Mouse (Mus musculus): ENCODE measurements around the gene Mapkapk3.
"Not testable (repeated sequence)": the region's sequence is repeated elsewhere in the genome, so short reads cannot be mapped to it uniquely, and the experiment has no call there.

Mapkapk3 gene

GRCm38 (mm10) chr9:107307099-107307872, 17.6 kb upstream of the Mapkapk3 start:
- no peak for DNase-seq (ENCODE audit: low spot score)

- not testable (repeated sequence) for DNase-seq (ENCODE audit: low spot score)
These were observed 17.0 kb upstream of the Mapkapk3 start for GRCm38 (mm10) chr9:107306673-107307072.

GRCm38 (mm10) chr9:107305601-107306542, 16.2 kb upstream of the Mapkapk3 start:
- DNase-seq (ENCODE audit: low spot score) = no peak

GRCm38 (mm10) chr9:107305012-107305411, 15.3 kb upstream of the Mapkapk3 start:
- no peak for DNase-seq (ENCODE audit: low spot score)

GRCm38 (mm10) chr9:107304383-107304782, 14.7 kb upstream of the Mapkapk3 start:
- DNase-seq (ENCODE audit: low spot score) = no peak

GRCm38 (mm10) chr9:107303900-107304299, 14.2 kb upstream of the Mapkapk3 start:
- no peak for DNase-seq (ENCODE audit: low spot score)

GRCm38 (mm10) chr9:107303121-107303820, 13.6 kb upstream of the Mapkapk3 start:
- no peak for DNase-seq (ENCODE audit: low spot score)

- DNase-seq (ENCODE audit: low spot score) = no peak
These were observed 12.9 kb upstream of the Mapkapk3 start for GRCm38 (mm10) chr9:107302592-107302991.

GRCm38 (mm10) chr9:107301554-107302331, 12.1 kb upstream of the Mapkapk3 start:
- DNase-seq (ENCODE audit: low spot score) = no peak

- no peak for DNase-seq (ENCODE audit: low spot score)
These were observed 10.7 kb upstream of the Mapkapk3 start for GRCm38 (mm10) chr9:107300224-107300973.

- DNase-seq (ENCODE audit: low spot score) = no peak
These were observed 10.1 kb upstream of the Mapkapk3 start for GRCm38 (mm10) chr9:107299783-107300182.

GRCm38 (mm10) chr9:107298876-107299275, 9.2 kb upstream of the Mapkapk3 start:
- DNase-seq (ENCODE audit: low spot score) = no peak

- DNase-seq (ENCODE audit: low spot score) = peak; percentile 17
These were observed 8.5 kb upstream of the Mapkapk3 start for GRCm38 (mm10) chr9:107298059-107298780.

GRCm38 (mm10) chr9:107297658-107298057, 8.0 kb upstream of the Mapkapk3 start:
- no peak for DNase-seq (ENCODE audit: low spot score)

- no peak for DNase-seq (ENCODE audit: low spot score)
These were observed 7.4 kb upstream of the Mapkapk3 start for GRCm38 (mm10) chr9:107297059-107297458.

GRCm38 (mm10) chr9:107296501-107296965, 6.9 kb upstream of the Mapkapk3 start:
- DNase-seq (ENCODE audit: low spot score) = peak; percentile 83

GRCm38 (mm10) chr9:107296041-107296440, 6.4 kb upstream of the Mapkapk3 start:
- DNase-seq (ENCODE audit: low spot score) = no peak

- no peak for DNase-seq (ENCODE audit: low spot score)
These were observed 6.2 kb upstream of the Mapkapk3 start, which contains the start of gene Cish for GRCm38 (mm10) chr9:107296016-107296040. Gene Cish (plus strand): TSS chr9:107296026.

- DNase-seq (ENCODE audit: low spot score) = peak; percentile 27
These were observed 5.9 kb upstream of the Mapkapk3 start for GRCm38 (mm10) chr9:107295616-107296015.

GRCm38 (mm10) chr9:107294249-107294648, 4.6 kb upstream of the Mapkapk3 start:
- DNase-seq (ENCODE audit: low spot score) = peak; percentile 65

GRCm38 (mm10) chr9:107290897-107291296, 1.2 kb upstream of the Mapkapk3 start:
- no peak for DNase-seq (ENCODE audit: low spot score)

Data from spleen, adult 12 weeks (tissue).